Mouse (Mus musculus): ENCODE measurements around the gene Cox18. TPM values are rescaled to one million over a fixed set of nuclear protein-coding genes. Genes with fewer than 3 reads are reported as not detected.

Gene Cox18
- total RNA-seq, 1 experiment from 2014 or later, result 17.9 TPM

GRCm38 (mm10) chr5:90182782-90183181 is 41.0 kb downstream of the Cox18 start:
- ATAC-seq (ENCODE audit: extremely low read depth, insufficient number of reproducible peaks, low FRiP score, poor library complexity, severe bottlenecking), result no peak

- ATAC-seq (ENCODE audit: extremely low read depth, insufficient number of reproducible peaks, low FRiP score, poor library complexity, severe bottlenecking), result no peak
These were observed 44.7 kb downstream of the Cox18 start for GRCm38 (mm10) chr5:90179094-90179493.

DNA sequence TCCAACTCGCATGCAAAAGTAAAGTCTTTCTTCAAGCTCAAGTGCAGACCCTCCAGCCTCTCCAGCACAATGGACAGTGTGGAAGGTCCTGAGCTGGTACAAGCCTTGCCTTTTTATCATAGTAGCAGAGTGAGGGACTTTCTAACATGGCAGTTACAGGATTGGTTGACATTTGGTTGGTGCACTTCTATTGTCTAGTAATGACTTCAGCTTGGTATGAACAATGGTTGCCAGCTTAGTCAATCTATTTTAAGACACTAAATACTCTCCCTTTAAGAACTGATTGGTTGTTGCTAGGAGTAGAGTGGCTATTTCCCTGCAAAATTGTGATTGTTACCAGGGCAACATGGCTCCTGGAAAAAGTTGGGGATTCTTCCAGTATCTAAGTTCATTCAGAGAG is 45.7 kb downstream of the Cox18 start:
- no peak for ATAC-seq (ENCODE audit: extremely low read depth, insufficient number of reproducible peaks, low FRiP score, poor library complexity, severe bottlenecking)

Other genes with a start within 250 kb of the Cox18 start
- 135 and 138 TPM in 2 replicates for gene Ankrd17, start 142.6 kb upstream of the Cox18 start, total RNA-seq (2017)
- gene Gm9958, start 143.2 kb upstream of the Cox18 start, total RNA-seq (2017), result 3.5 and 4.4 TPM in 2 replicates
- not detected in 2 replicates for gene Alb, start 236.9 kb upstream of the Cox18 start, total RNA-seq (2017)

All from neutrophil, adult 5-6 weeks (primary cell).